Mouse (Mus musculus) large intestine, adult 2 months (tissue): ENCODE results near the gene Cnot11. TPM values are rescaled to one million over a fixed set of nuclear protein-coding genes. Genes with fewer than 3 reads are reported as not detected.
A peak's percentile ranks its signal among the peaks of the same experiment; 100 is the strongest.

Source experiments
- DNase-seq: peaks from one replicate; pipeline ENCODE4 v3.0.0-alpha.2; 2012; ENCODE audit warnings: low read depth, low spot score
- WGBS: fragments of 180-500 bp; shearing (Covaris S2); methylation state at CpG from one replicate; pipeline ENCODE4 v1.1.7; 2018; 5-methylcytosine and 5-hydroxymethylcytosine counted together
- polyA plus RNA-seq: library from polyadenylated mRNA; depleted of rRNA; stranded (reverse); fragments of >200 nt; gene quantifications from 2 replicates; pipeline ENCODE4 v1.2.3, GENCODE M21; 2012; rRNA removed

Cnot11 gene
- polyA plus RNA-seq, result 10.7 and 12.6 TPM in 2 replicates

DNA sequence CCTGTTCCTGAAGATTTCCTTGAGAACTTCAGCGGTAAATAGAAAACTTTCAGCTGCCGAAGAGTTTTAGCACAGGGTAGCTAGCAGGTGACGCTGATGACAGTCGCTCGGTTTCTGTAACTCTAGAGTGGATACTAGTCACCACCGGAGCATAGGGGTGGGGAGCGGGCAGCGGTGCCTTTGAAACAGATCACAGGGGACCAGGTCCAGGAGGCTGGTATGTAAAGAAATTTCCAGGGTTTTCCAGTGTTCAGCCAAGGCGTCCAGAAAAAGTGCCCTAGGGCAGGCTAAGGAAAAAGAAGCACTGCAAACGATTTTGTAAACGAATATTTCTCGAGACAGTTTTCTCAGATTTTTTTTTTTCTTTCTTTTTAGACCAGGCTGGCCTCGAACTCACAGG lies at the start of gene Cnot11:
TSS of gene Cnot11 (plus strand) at position 162 of the 400 bp plus-strand sequence.
- WGBS, result 31% methylated on average over 13 of the region's 13 CpGs
- DNase-seq, result no peak

- 70% methylated on average over 3 of the region's 3 CpGs for WGBS
- DNase-seq, result no peak
Measured at GRCm38 (mm10) chr1:39487370-39487769, 47.4 kb upstream of the Cnot11 start.

DNA sequence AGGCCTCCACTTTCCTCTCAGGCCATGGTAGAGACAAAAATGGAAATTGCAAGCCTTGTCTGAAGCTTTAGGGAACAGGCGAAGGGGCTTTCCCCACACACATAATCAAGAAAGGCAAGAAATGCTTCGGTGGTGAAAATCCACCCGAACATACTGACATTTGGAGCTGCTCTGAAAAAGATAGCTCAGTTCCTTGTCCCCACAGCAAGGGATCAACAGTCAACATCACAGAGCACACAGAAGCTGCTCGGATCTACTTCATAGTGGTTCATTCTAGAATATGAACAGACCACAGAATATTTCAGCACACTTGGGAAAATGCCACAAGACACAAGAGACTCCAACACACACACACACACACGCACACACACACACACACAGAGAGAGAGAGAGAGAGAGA lies 41.6 kb upstream of the Cnot11 start:
- WGBS, result 78% methylated on average over 5 of the region's 5 CpGs

DNA sequence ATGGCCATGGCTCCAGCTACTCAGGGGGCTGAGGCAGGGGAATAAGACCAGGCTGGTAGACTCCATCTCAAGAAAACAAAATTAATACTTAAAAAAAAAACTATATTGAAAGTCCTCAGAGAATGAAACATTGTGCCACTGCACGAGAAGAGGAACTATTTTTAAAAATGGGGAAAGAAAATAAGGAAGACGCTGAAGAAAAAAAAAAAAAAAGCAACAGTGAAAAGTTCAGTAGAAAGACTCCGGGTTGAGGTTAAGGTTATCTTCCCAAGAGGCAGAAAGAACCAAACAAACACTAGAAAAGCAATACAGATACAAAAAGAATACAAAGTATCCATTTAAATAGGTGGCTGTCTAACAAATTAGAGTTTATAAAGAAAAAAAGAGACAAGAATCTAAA lies 41.1 kb upstream of the Cnot11 start:
- WGBS, result 66% methylated on average over 3 of the region's 3 CpGs
- no peak for DNase-seq

More for the DNA sequence above, 41.6 kb upstream of the Cnot11 start:
- DNase-seq, result no peak

- no peak for DNase-seq
- WGBS, result 93% methylated on average over 4 of the region's 4 CpGs
Measured at GRCm38 (mm10) chr1:39496995-39497394, 37.8 kb upstream of the Cnot11 start.

GRCm38 (mm10) chr1:39497748-39498147 lies 37.0 kb upstream of the Cnot11 start:
- DNase-seq, result no peak
- WGBS, result 82% methylated on average over 11 of the region's 11 CpGs

- no peak for DNase-seq
- 64% methylated on average over 2 of the region's 2 CpGs for WGBS
Measured at GRCm38 (mm10) chr1:39499485-39499941, 35.3 kb upstream of the Cnot11 start.

- no peak for DNase-seq
- 78% methylated on average over 17 of the region's 17 CpGs for WGBS
Measured at GRCm38 (mm10) chr1:39502817-39503633, 31.8 kb upstream of the Cnot11 start.

DNA sequence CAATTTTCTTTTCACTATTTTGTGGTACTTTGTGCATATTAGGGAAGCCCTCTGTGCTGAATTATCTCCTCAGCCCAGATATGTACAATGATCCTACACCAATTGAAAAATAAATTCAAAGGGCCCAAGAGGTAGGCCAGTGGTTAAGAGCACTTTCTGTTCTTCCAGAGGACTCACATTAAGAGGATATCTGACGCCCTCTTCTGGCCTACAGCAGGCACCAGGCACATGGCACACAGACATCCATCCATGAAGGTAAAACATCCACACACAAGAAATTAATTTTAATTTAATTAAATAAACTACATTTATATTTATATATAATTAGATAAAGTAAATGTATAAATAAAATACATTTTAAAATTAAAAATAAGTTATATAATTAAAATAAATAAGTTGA lies 30.5 kb upstream of the Cnot11 start:
- 14% methylated on average over 1 of the region's 1 CpGs for WGBS
- DNase-seq, result no peak

DNA sequence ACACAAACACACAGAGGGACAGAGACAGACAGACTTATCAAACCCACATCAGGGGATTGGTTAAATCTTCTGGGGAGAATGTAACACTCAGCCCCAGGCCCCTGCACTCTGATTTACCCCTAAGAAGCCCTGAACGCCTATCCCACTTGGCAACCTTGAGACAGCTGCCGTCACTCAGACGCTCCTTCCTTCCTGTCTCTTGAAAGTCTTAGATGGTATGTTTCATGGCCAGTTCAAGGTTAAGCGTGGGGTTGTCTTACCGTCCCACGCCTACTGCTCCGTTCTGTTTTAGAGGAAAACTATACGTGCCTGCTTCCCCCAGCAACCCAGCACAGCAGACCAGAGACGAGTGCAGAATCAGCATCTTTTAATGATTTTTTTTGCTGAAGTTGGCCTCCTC lies 29.2 kb upstream of the Cnot11 start:
- DNase-seq, result no peak
- 50% methylated on average over 9 of the region's 9 CpGs for WGBS

GRCm38 (mm10) chr1:39511775-39512174 lies 23.0 kb upstream of the Cnot11 start:
- WGBS, result 73% methylated on average over 8 of the region's 8 CpGs
- DNase-seq, result no peak

GRCm38 (mm10) chr1:39512183-39512582 lies 22.6 kb upstream of the Cnot11 start:
- DNase-seq, result no peak
- WGBS, result 71% methylated on average over 1 of the region's 1 CpGs

GRCm38 (mm10) chr1:39515303-39515991 lies 19.3 kb upstream of the Cnot11 start:
- WGBS, result 80% methylated on average over 10 of the region's 10 CpGs
- no peak for DNase-seq

DNA sequence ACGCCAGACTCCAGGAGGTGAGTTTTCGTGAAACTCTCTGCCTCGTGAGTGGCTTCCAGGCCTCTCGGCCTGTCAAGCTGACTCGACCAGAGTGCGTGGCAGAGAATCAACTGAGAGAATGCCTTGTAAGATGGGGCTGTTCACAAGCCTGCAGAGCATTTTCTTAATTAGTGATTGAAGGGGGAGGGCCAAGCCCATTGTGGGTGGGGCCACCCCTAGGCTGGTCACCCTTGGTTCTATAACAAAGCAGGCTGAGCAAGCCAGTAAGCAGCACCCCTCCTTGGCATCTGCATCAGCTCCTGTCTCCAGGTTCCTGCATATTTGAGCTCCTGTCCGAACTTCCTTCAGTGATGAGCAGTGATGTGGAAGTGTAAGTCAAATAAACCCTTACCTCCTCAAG lies 13.5 kb upstream of the Cnot11 start:
- WGBS, result 93% methylated on average over 7 of the region's 7 CpGs
- no peak for DNase-seq

- WGBS, result 22% methylated on average over 5 of the region's 5 CpGs
- no peak for DNase-seq
Measured at GRCm38 (mm10) chr1:39522519-39522918, 12.3 kb upstream of the Cnot11 start.

DNA sequence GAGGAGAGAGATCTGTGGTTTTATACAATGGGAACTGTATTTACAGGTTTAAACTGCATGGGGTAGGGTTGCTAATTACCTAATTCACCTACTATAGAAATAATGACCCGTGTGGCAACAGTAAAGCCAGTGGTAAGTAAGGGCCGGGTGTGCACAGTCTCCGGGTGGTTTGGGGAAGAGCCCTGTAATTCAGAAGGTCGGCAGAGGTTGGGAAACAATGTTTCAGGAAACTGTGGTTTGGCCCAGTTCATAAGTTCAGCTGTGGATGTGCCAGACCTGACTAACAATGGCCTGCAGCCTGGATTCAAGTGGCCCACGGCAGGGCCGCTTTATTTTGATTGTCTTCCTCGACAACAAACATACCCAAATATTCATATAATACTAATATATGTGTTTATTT lies 9.0 kb upstream of the Cnot11 start:
- no peak for DNase-seq
- WGBS, result 55% methylated on average over 7 of the region's 7 CpGs

DNA sequence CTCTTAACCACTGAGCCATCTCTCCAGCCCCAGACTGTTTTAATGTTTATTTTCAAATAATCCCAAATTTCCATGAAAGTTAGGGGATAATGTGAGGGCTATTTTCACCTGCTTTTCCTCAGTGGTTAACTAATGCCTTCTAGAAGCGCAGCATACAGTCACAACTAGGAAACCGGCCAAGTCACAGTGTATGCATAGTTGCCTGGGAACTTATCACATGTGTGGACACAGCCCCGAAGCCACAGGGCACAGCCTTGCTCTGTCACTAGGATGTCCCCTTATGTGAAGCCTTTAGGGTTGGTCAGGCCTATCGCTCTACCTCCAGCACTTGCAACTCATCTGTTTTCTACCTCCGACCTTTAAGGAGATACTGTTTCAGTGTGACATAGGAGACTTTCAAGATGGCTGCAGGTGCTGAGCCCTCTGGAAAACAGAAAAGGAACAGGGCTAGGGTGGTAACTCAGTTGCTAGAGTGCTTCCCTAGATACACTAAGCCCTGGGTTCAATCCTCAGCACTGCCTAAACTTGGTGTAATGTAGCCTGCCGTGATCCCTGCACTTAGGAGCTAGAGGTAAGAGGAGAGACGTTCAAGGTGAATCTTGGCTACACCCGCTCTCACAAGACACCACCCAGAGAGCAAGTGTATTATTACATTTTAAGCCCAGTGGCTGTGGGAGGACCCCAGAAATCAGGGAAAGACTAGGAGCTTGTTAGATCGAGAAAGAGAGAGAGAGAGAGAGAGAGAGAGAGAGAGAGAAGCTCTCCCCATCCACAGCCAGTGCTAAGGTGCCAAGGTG lies 8.2 kb upstream of the Cnot11 start:
- no peak for DNase-seq
- 77% methylated on average over 9 of the region's 9 CpGs for WGBS

- DNase-seq, result no peak
- 13% methylated on average over 7 of the region's 7 CpGs for WGBS
Measured at GRCm38 (mm10) chr1:39527432-39527831, 7.4 kb upstream of the Cnot11 start.

- WGBS, result 73% methylated on average over 6 of the region's 6 CpGs
- DNase-seq, result no peak
Measured at GRCm38 (mm10) chr1:39528319-39528718, 6.5 kb upstream of the Cnot11 start.

GRCm38 (mm10) chr1:39530258-39530943 lies 4.4 kb upstream of the Cnot11 start:
- peak; percentile 52 for DNase-seq
- WGBS, result 34% methylated on average over 13 of the region's 13 CpGs
